Mouse (Mus musculus) neural tube, embryonic 12.5 days (tissue): ENCODE measurements around the gene Golim4. TPM values are rescaled to one million over a fixed set of nuclear protein-coding genes. Genes with fewer than 3 reads are reported as not detected.
A peak's percentile ranks its signal among the peaks of the same experiment; 100 is the strongest.

ENCODE experiments used
- ATAC-seq: fragments of 200-750 bp; cut with Nextera tagmentation; 2 replicates; pipeline ENCODE4 v1.8.0; 2017; ENCODE audit warnings: low read depth, mild to moderate bottlenecking, moderate TSS enrichment, moderate library complexity; ENCODE audit not compliant: low FRiP score
- H3K27ac ChIP-seq: fragments of 300-500 bp; sonication (generic); 2 replicates; pipeline ENCODE4 v1.5.1; 2016
- H3K27me3 ChIP-seq: fragments of 300-500 bp; sonication (generic); replicated peaks from 2 replicates; pipeline ENCODE4 v1.6.1; 2016; ENCODE audit warnings: mild to moderate bottlenecking
- H3K36me3 ChIP-seq: fragments of 300-500 bp; sonication (generic); 2 replicates; pipeline ENCODE4 v1.6.1; 2016; ENCODE audit warnings: mild to moderate bottlenecking
- H3K4me1 ChIP-seq: fragments of 300-500 bp; sonication (generic); 2 replicates; pipeline ENCODE4 v1.6.1; 2016
- H3K4me2 ChIP-seq: fragments of 300-500 bp; sonication (generic); replicated peaks from 2 replicates; pipeline ENCODE4 v1.6.1; 2016; ENCODE audit warnings: mild to moderate bottlenecking
- H3K4me3 ChIP-seq: fragments of 300-500 bp; sonication (generic); 2 replicates; pipeline ENCODE4 v1.5.1; 2016
- H3K9ac ChIP-seq: fragments of 300-500 bp; sonication (generic); 2 replicates; pipeline ENCODE4 v1.6.1; 2016; ENCODE audit warnings: mild to moderate bottlenecking
- H3K9me3 ChIP-seq: fragments of 300-500 bp; sonication (generic); 2 replicates; pipeline ENCODE4 v1.6.1; 2016; ENCODE audit warnings: mild to moderate bottlenecking
- WGBS: fragments of 180-500 bp; shearing (Covaris S2); methylation state at CpG from one replicate; pipeline ENCODE4 v1.1.7; 2016; 5-methylcytosine and 5-hydroxymethylcytosine counted together
- polyA plus RNA-seq: library from polyadenylated mRNA; unstranded; fragments of >200 nt; fragmentation: Nextera tagmentation; extraction: Ambion mirVana; gene quantifications from 2 replicates; pipeline ENCODE4 v1.2.1, GENCODE M21; 2016

Gene Golim4
- polyA plus RNA-seq, 1 experiment from 2014 or later, result 61.8 TPM

- Histone ChIP-seq H3K36me3 (no peaks in the 10 kb centered on the region), H3K4me3 (no peak overlapping the region), H3K4me2 (no peak overlapping the region), H3K27me3 (no peaks in the 10 kb centered on the region), H3K27ac (no peak overlapping the region), H3K9me3 (no peaks in the 10 kb centered on the region), H3K9ac (no peak overlapping the region), H3K4me1 (peaks cover 16% of the 10 kb centered on the region)
- ATAC-seq, result 0 out of 2 replicates have a peak, but pooled peaks have one; percentile 34
- WGBS, result 69% methylated on average over 2 of the region's 2 CpGs
Observed at GRCm38 (mm10) chr3:75948541-75949095, 8.1 kb downstream of the Golim4 start.

GRCm38 (mm10) chr3:75948003-75948402 is 8.7 kb downstream of the Golim4 start:
- 95% methylated on average over 1 of the region's 1 CpGs for WGBS
- Histone ChIP-seq H3K9ac (no peak overlapping the region), H3K36me3 (no peaks in the 10 kb centered on the region), H3K27me3 (no peaks in the 10 kb centered on the region), H3K9me3 (no peaks in the 10 kb centered on the region), H3K4me3 (no peak overlapping the region), H3K4me1 (peaks cover 13% of the 10 kb centered on the region), H3K4me2 (no peak overlapping the region), H3K27ac (no peak overlapping the region)
- no peak for ATAC-seq

GRCm38 (mm10) chr3:75942303-75943060 is 14.3 kb downstream of the Golim4 start:
- no peak overlapping the region for H3K9ac ChIP-seq
- H3K27ac ChIP-seq, result no peak overlapping the region
- 79% methylated on average over 12 of the region's 12 CpGs for WGBS
- peaks cover 5% of the 10 kb centered on the region; the same call in 1 of the 2 replicates for H3K4me1 ChIP-seq
- no peak for ATAC-seq
- no peak overlapping the region for H3K4me3 ChIP-seq
- H3K36me3 ChIP-seq, result no peaks in the 10 kb centered on the region
- no peaks in the 10 kb centered on the region for H3K9me3 ChIP-seq
- no peak overlapping the region for H3K4me2 ChIP-seq
- no peaks in the 10 kb centered on the region for H3K27me3 ChIP-seq

GRCm38 (mm10) chr3:75941864-75942263 is 14.9 kb downstream of the Golim4 start:
- Histone ChIP-seq H3K9me3 (no peaks in the 10 kb centered on the region), H3K4me1 (peaks cover 5% of the 10 kb centered on the region; the same call in 1 of the 2 replicates), H3K9ac (no peak overlapping the region), H3K4me3 (no peak overlapping the region), H3K27me3 (no peaks in the 10 kb centered on the region), H3K27ac (no peak overlapping the region), H3K4me2 (no peak overlapping the region), H3K36me3 (no peaks in the 10 kb centered on the region)
- WGBS, result 67% methylated on average over 1 of the region's 1 CpGs
- ATAC-seq, result no peak

- Histone ChIP-seq H3K4me1 (no peaks in the 10 kb centered on the region), H3K36me3 (no peaks in the 10 kb centered on the region), H3K4me2 (no peak overlapping the region), H3K9me3 (no peaks in the 10 kb centered on the region), H3K27me3 (no peaks in the 10 kb centered on the region), H3K27ac (no peak overlapping the region), H3K9ac (no peak overlapping the region), H3K4me3 (no peak overlapping the region)
- 90% methylated on average over 2 of the region's 2 CpGs for WGBS
- no peak for ATAC-seq
Observed at GRCm38 (mm10) chr3:75936152-75936551, 20.6 kb downstream of the Golim4 start.

GRCm38 (mm10) chr3:75930659-75931225 is 26.0 kb downstream of the Golim4 start:
- H3K27ac ChIP-seq, result no peak overlapping the region
- no peak overlapping the region for H3K4me3 ChIP-seq
- WGBS, result 83% methylated on average over 2 of the region's 2 CpGs
- H3K27me3 ChIP-seq, result no peaks in the 10 kb centered on the region
- H3K9ac ChIP-seq, result no peak overlapping the region
- no peak for ATAC-seq
- H3K9me3 ChIP-seq, result no peaks in the 10 kb centered on the region
- H3K4me2 ChIP-seq, result no peak overlapping the region
- no peaks in the 10 kb centered on the region for H3K36me3 ChIP-seq
- no peaks in the 10 kb centered on the region; the same call in 1 of the 2 replicates for H3K4me1 ChIP-seq

- Histone ChIP-seq H3K9ac (no peak overlapping the region), H3K4me2 (no peak overlapping the region), H3K27ac (no peak overlapping the region), H3K36me3 (no peaks in the 10 kb centered on the region), H3K4me3 (no peak overlapping the region), H3K27me3 (no peaks in the 10 kb centered on the region), H3K9me3 (no peaks in the 10 kb centered on the region), H3K4me1 (no peaks in the 10 kb centered on the region; the same call in 1 of the 2 replicates)
- no peak for ATAC-seq
- whole genome bisulfite sequencing, result 92% methylated on average over 7 of the region's 7 CpGs
Observed at GRCm38 (mm10) chr3:75929926-75930548, 26.7 kb downstream of the Golim4 start.

- no peak for ATAC-seq
- no peaks in the 10 kb centered on the region for H3K36me3 ChIP-seq
Observed at GRCm38 (mm10) chr3:75926327-75926726, 30.4 kb downstream of the Golim4 start.

GRCm38 (mm10) chr3:75925123-75925522 is 31.6 kb downstream of the Golim4 start:
- no peak overlapping the region for H3K4me2 ChIP-seq
- H3K27me3 ChIP-seq, result no peaks in the 10 kb centered on the region
- H3K27ac ChIP-seq, result no peak overlapping the region
- H3K9ac ChIP-seq, result no peak overlapping the region
- no peaks in the 10 kb centered on the region for H3K9me3 ChIP-seq
- 49% methylated on average over 2 of the region's 2 CpGs for WGBS
- no peaks in the 10 kb centered on the region; the same call in 1 of the 2 replicates for H3K4me1 ChIP-seq
- ATAC-seq, result no peak; the same call in 1 of the 2 replicates
- H3K36me3 ChIP-seq, result no peaks in the 10 kb centered on the region
- H3K4me3 ChIP-seq, result no peak overlapping the region

More at GRCm38 (mm10) chr3:75926327-75926726, 30.4 kb downstream of the Golim4 start:
- Histone ChIP-seq H3K9ac (no peak overlapping the region), H3K27ac (no peak overlapping the region), H3K4me1 (no peaks in the 10 kb centered on the region; the same call in 1 of the 2 replicates), H3K4me3 (no peak overlapping the region), H3K4me2 (no peak overlapping the region), H3K27me3 (no peaks in the 10 kb centered on the region), H3K9me3 (no peaks in the 10 kb centered on the region)
- WGBS, result 76% methylated on average over 3 of the region's 3 CpGs

GRCm38 (mm10) chr3:75917770-75918503 is 38.8 kb downstream of the Golim4 start:
- no peaks in the 10 kb centered on the region for H3K27me3 ChIP-seq
- no peaks in the 10 kb centered on the region for H3K36me3 ChIP-seq
- H3K4me3 ChIP-seq, result no peak overlapping the region
- H3K9ac ChIP-seq, result no peak overlapping the region
- no peak overlapping the region for H3K4me2 ChIP-seq
- H3K27ac ChIP-seq, result no peak overlapping the region
- no peaks in the 10 kb centered on the region for H3K9me3 ChIP-seq
- ATAC-seq, result no peak
- 90% methylated on average over 17 of the region's 17 CpGs for WGBS
- H3K4me1 ChIP-seq, result no peaks in the 10 kb centered on the region

- Histone ChIP-seq H3K4me1 (no peaks in the 10 kb centered on the region), H3K4me3 (no peak overlapping the region), H3K36me3 (no peaks in the 10 kb centered on the region), H3K27me3 (no peaks in the 10 kb centered on the region), H3K9ac (no peak overlapping the region), H3K27ac (no peak overlapping the region), H3K9me3 (no peaks in the 10 kb centered on the region), H3K4me2 (no peak overlapping the region)
- ATAC-seq, result no peak
- 83% methylated on average over 4 of the region's 4 CpGs for WGBS
Observed at GRCm38 (mm10) chr3:75912786-75913185, 44.0 kb downstream of the Golim4 start.

- H3K9ac ChIP-seq, result no peak overlapping the region
- H3K27ac ChIP-seq, result no peak overlapping the region
- ATAC-seq, result no peak
- H3K9me3 ChIP-seq, result no peaks in the 10 kb centered on the region
- H3K4me2 ChIP-seq, result no peak overlapping the region
- H3K27me3 ChIP-seq, result no peaks in the 10 kb centered on the region
- peaks cover 4% of the 10 kb centered on the region; the same call in 1 of the 2 replicates for H3K36me3 ChIP-seq
- no peaks in the 10 kb centered on the region for H3K4me1 ChIP-seq
- H3K4me3 ChIP-seq, result no peak overlapping the region
Observed at GRCm38 (mm10) chr3:75910768-75911167, 46.0 kb downstream of the Golim4 start.
